21 mouse cellular contexts compared by ENCODE assay signal in the genomic region with DNA sequence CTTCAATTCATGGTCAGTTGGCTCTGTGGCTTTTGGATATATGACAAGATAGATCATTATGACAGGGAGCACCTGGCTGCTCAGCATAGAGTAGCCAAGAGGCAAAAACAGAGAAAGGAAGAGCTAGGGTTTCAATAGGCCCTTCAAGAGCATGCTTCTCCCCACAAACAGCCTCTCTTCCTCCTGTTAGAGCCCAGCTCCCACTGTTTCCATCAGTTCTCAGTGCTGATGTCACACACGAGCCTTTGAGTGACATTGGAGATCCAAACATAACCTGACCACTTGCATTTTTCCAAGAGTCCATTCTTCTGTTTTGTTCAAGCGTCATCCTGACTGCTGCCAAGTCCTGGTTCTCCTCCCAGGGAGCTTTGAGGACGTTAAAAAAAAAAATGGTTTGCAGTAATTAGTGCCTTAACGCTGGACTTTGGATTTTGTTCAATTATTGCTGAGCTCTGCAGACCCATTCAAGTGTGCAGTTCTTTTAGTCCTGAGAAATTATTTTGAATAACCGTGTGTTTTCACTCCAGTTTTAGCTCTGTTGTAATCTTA. TPM values are rescaled to one million over a fixed set of nuclear protein-coding genes. Genes with fewer than 3 reads are reported as not detected.
"Had no signal": no experiment of that assay in that cellular context is flagged by ENCODE, and none has a peak within 500 bp of the region (broad histone marks: within the 10 kb centered on the region; RNA-seq: fewer than 3 reads in every experiment).

No protein-coding gene starts in this region.

- H3K27me3 ChIP-seq: intestine, embryonic 15.5 days; limb, embryonic 12.5 days; liver, embryonic 15.5 days; midbrain, embryonic 13.5 days; neural tube, embryonic 15.5 days had no signal

- H3K9me3 ChIP-seq: intestine, embryonic 15.5 days; limb, embryonic 12.5 days; liver, embryonic 15.5 days; midbrain, embryonic 13.5 days; neural tube, embryonic 15.5 days had no signal

- ATAC-seq: intestine, embryonic 15.5 days; lung, postnatal 0 days; midbrain, embryonic 13.5 days had no signal

- DNase-seq: liver; lung, adult 2 months; lung, postnatal 36 days; right cerebral cortex, adult 18-20 months; right cerebral cortex, postnatal 25 days; thymus, adult 18-20 months; thymus, postnatal 14 days had no signal

- H3K4me1 ChIP-seq: intestine, embryonic 15.5 days; limb, embryonic 12.5 days; liver, embryonic 15.5 days; midbrain, embryonic 13.5 days; neural tube, embryonic 15.5 days had no signal

- H3K4me2 ChIP-seq: intestine, embryonic 15.5 days; limb, embryonic 12.5 days; liver, embryonic 15.5 days; midbrain, embryonic 13.5 days; neural tube, embryonic 15.5 days had no signal

- H3K36me3 ChIP-seq: intestine, embryonic 15.5 days; limb, embryonic 12.5 days; liver, embryonic 15.5 days; midbrain, embryonic 13.5 days; neural tube, embryonic 15.5 days had no signal

- H3K9ac ChIP-seq: intestine, embryonic 15.5 days; limb, embryonic 12.5 days; liver, embryonic 15.5 days; midbrain, embryonic 13.5 days; neural tube, embryonic 15.5 days had no signal

- H3K4me3 ChIP-seq: intestine, embryonic 15.5 days; layer of hippocampus, adult 2 months; limb, embryonic 12.5 days; liver, embryonic 15.5 days; midbrain, embryonic 13.5 days; myocyte; neural tube, embryonic 15.5 days had no signal

- H3K27ac ChIP-seq: intestine, embryonic 15.5 days; layer of hippocampus, adult 2 months; limb, embryonic 12.5 days; liver, embryonic 15.5 days; midbrain, embryonic 13.5 days; neural tube, embryonic 15.5 days had no signal

RNA-seq across cellular contexts. Expression of a gene that starts 14.9 kb away (rescaled TPM):
- polyA plus RNA-seq: limb, embryonic 12.5 days; liver, embryonic 15.5 days; lung, adult 2 months; lung, postnatal 0 days; small intestine, adult 2 months had no signal

RNA-seq across cellular contexts. Expression of a gene that starts 32.3 kb away (rescaled TPM):
- total RNA-seq: layer of hippocampus, adult 2 months; layer of hippocampus, postnatal 10 days; left cerebral cortex, postnatal 36 days; megakaryocyte progenitor cell, adult 5-6 weeks had no signal
- polyA plus RNA-seq: intestine, embryonic 15.5 days; limb, embryonic 12.5 days; liver, embryonic 15.5 days; lung, postnatal 0 days; midbrain, embryonic 13.5 days; neural tube, embryonic 11.5 days; neural tube, embryonic 15.5 days; small intestine, adult 2 months; stomach, embryonic 16.5 days had no signal
